Mouse (Mus musculus): ENCODE measurements at regions not wholly inside any gene's neighbourhood (a gene's known extent, or its start where the extent isn't known, plus 50 kb on each side); places are given as distances from the start of the nearest gene placed in this dataset.

- TF ChIP-seq POLR2A (IDR thresholded peaks at IDR 0.05; ENCODE audit: insufficient read depth, low read depth, low read length), result no peak
- TF ChIP-seq CTCF (IDR thresholded peaks at IDR 0.05; ENCODE audit: insufficient read depth, low read depth, low read length), result no peak
Observed at GRCm38 (mm10) chr10:9331694-9332093, 343.3 kb downstream of the Samd5 start.

Data from olfactory bulb, adult 2 months (tissue).